ENCODE assay signal across 20 mouse cellular contexts in the genomic region with DNA sequence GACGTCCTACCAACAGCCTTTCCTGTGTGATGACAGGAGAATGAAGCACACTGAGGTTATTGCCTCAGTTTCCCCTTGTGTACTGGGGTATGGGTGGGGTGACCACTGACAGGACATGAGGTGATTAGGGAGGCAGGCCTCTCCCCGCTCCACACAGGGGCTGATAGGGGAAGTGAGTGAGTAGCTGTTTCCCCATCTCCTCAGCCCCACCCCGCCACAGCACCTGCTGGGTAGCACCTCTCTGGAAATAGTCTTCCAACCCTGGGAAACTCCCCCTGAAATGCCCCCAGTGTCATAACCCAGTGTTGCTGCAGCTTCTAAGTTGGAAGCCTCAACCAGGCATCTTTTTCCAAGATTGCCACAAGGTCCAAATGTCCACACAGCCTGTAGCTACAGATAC.
DNase-seq lines count a peak whose midpoint lies in the region; ATAC-seq and TF ChIP-seq lines count a peak whose summit lies in the region.
"Had no signal": no experiment of that assay in that cellular context is flagged by ENCODE, and none has a peak within 500 bp of the region (broad histone marks: within the 10 kb centered on the region; RNA-seq: fewer than 3 reads in every experiment).

No protein-coding gene starts in this region.

- H3K9me3 ChIP-seq in lung, postnatal 0 days (ENCODE audit: low read length), result no peaks in the 10 kb centered on the region
- no peaks in the 10 kb centered on the region for H3K9me3 ChIP-seq in CH12.LX (replicated peaks; ENCODE audit: low read length)
- H3K9me3 ChIP-seq: limb, embryonic 10.5 days; lung, embryonic 15.5 days; neural tube, embryonic 15.5 days had no signal

- no peak overlapping the region for H3K9ac ChIP-seq in lung, postnatal 0 days (replicated peaks; ENCODE audit: low read depth)
- H3K9ac ChIP-seq in CH12.LX (ENCODE audit: insufficient read depth, low read depth), result 0 out of 2 replicates have a peak overlapping the region, but pooled peaks have one; percentile 10
- no peak overlapping the region for H3K9ac ChIP-seq in liver, adult 2 months (ENCODE audit: low read depth, low read length)
- H3K9ac ChIP-seq: lung, embryonic 15.5 days; neural tube, embryonic 15.5 days had no signal

- no peak for ATAC-seq in lung, postnatal 0 days
- peak; percentile 67 for ATAC-seq in megakaryocyte progenitor cell, adult 5-6 weeks (replicated peaks; ENCODE audit: poor library complexity)
- ATAC-seq: CD4-positive, CD25-positive, alpha-beta regulatory T cell, adult 4 months; hindbrain, postnatal 0 days had no signal

- H3K27me3 ChIP-seq in lung, postnatal 0 days (replicated peaks; ENCODE audit: insufficient read depth, low read length), result no peaks in the 10 kb centered on the region
- H3K27me3 ChIP-seq in CH12.LX (replicated peaks), result no peaks in the 10 kb centered on the region
- H3K27me3 ChIP-seq in liver, adult 2 months (ENCODE audit: control insufficient read depth, insufficient read depth, low read length), result no peaks in the 10 kb centered on the region
- H3K27me3 ChIP-seq: lung, embryonic 15.5 days; neural tube, embryonic 15.5 days had no signal

- no peak for TF ChIP-seq RAD21 in CH12.LX (IDR thresholded peaks at IDR 0.05; ENCODE audit: low read depth, low read length)

- intact Hi-C loops in left cerebral cortex, postnatal 14 days (cut with DNase I), result no loop called here

- no peak for TF ChIP-seq CTCF in lung, postnatal 0 days (IDR thresholded peaks at IDR 0.05)
- no peak for TF ChIP-seq CTCF in CH12.LX (conservative IDR thresholded peaks at IDR 0.05 in 1 of 2, IDR thresholded peaks at IDR 0.05 in 1 of 2; ENCODE audit: low read depth in 2 of 2, low read length in 2 of 2)
- TF ChIP-seq CTCF in liver, adult 2 months (IDR thresholded peaks at IDR 0.05; ENCODE audit: low read depth, low read length), result no peak

- in situ Hi-C loops in CH12.LX (cut with MboI; ENCODE audit: low pct_ligation_motif_present, low pct_unique_long_range_greater_than_20kb, low sequenced_read_pairs), result no loop called here

- H3K27ac ChIP-seq in lung, postnatal 0 days (ENCODE audit: low read length), result no peak overlapping the region
- H3K27ac ChIP-seq in CH12.LX (ENCODE audit: insufficient read depth, low read depth), result peak overlapping the region; percentile 15
- H3K27ac ChIP-seq in liver, adult 2 months (replicated peaks; ENCODE audit: insufficient read depth, low read depth, low read length), result no peak overlapping the region
- H3K27ac ChIP-seq: hindbrain, postnatal 0 days; limb, embryonic 10.5 days; lung, embryonic 15.5 days; neural tube, embryonic 15.5 days had no signal

- H3K36me3 ChIP-seq in lung, postnatal 0 days (ENCODE audit: insufficient read depth, low read length), result no peaks in the 10 kb centered on the region
- peaks cover 24 to 83% of the 10 kb centered on the region in 2 experiments for H3K36me3 ChIP-seq in CH12.LX (replicated peaks in 1 of 2; ENCODE audit: control insufficient read depth in 1 of 2, insufficient read depth in 1 of 2, low read length in 1 of 2)
- H3K36me3 ChIP-seq in liver, adult 2 months (ENCODE audit: control insufficient read depth, insufficient read depth, low read length), result no peaks in the 10 kb centered on the region
- H3K36me3 ChIP-seq: limb, embryonic 10.5 days; lung, embryonic 15.5 days; neural tube, embryonic 15.5 days had no signal

- dilution Hi-C loops in CH12.LX (cut with MboI; ENCODE audit: extremely low pct_ligation_motif_present, extremely low pct_unique_long_range_greater_than_20kb, low sequenced_read_pairs), result no loop called here

- TF ChIP-seq EP300 in lung, postnatal 0 days (IDR thresholded peaks at IDR 0.05), result no peak
- TF ChIP-seq EP300 in CH12.LX (IDR thresholded peaks at IDR 0.05; ENCODE audit: low read length), result peak; percentile 75

- peaks cover 9% of the 10 kb centered on the region; the same call in 1 of the 2 replicates for H3K4me1 ChIP-seq in lung, postnatal 0 days (ENCODE audit: insufficient read depth, low read depth, low read length)
- peaks cover 42 to 95% of the 10 kb centered on the region in 2 experiments for H3K4me1 ChIP-seq in CH12.LX (ENCODE audit: control insufficient read depth in 1 of 2, insufficient read depth in 2 of 2)
- H3K4me1 ChIP-seq in liver, adult 2 months (ENCODE audit: control insufficient read depth, insufficient read depth, low read length), result peaks cover 45% of the 10 kb centered on the region

- no peak for TF ChIP-seq POLR2A in CH12.LX (IDR thresholded peaks at IDR 0.05; ENCODE audit: low read depth, low read length)
- no peak for TF ChIP-seq POLR2A in liver, adult 2 months (IDR thresholded peaks at IDR 0.05; ENCODE audit: extremely low read depth, insufficient read depth, low read length)

- H3K4me3 ChIP-seq in lung, postnatal 0 days (ENCODE audit: low read depth, low read length), result no peak overlapping the region
- H3K4me3 ChIP-seq in CH12.LX (replicated peaks in 1 of 3; ENCODE audit: low read depth in 2 of 3, low read length in 2 of 3, poor library complexity in 1 of 3), result peak overlapping the region in 1 of 3 experiments; percentile 33
- H3K4me3 ChIP-seq in liver, adult 2 months (ENCODE audit: insufficient read depth, low read depth, low read length), result no peak overlapping the region
- H3K4me3 ChIP-seq: limb, embryonic 10.5 days; lung, embryonic 15.5 days; neural tube, embryonic 15.5 days had no signal

- H3K4me2 ChIP-seq in lung, postnatal 0 days (replicated peaks; ENCODE audit: low read depth, low read length), result no peak overlapping the region
- peak overlapping the region; percentile 46; the same call in 1 of the 2 replicates for H3K4me2 ChIP-seq in CH12.LX (ENCODE audit: insufficient read depth, low read depth, poor library complexity, severe bottlenecking)
- H3K4me2 ChIP-seq: lung, embryonic 15.5 days; midbrain, embryonic 11.5 days; neural tube, embryonic 15.5 days had no signal

- peaks cover 95% of the 10 kb centered on the region for H3K79me2 ChIP-seq in CH12.LX (replicated peaks; ENCODE audit: control insufficient read depth, extremely low read depth, insufficient read depth, poor library complexity, severe bottlenecking)
- no peaks in the 10 kb centered on the region for H3K79me2 ChIP-seq in liver, adult 2 months (ENCODE audit: control insufficient read depth, insufficient read depth, low read length)

- DNase-seq in lung, postnatal 36 days, result peak; percentile 46
- DNase-seq in lung, postnatal 0 days (ENCODE audit: low spot score), result no peak
- peak; percentile 63 for DNase-seq in CH12.LX (ENCODE audit: extremely low read depth)
- DNase-seq in liver, adult 2 months (ENCODE audit: extremely low read depth, low read depth, low spot score), result peak; percentile 54
- DNase-seq in left cerebral cortex, postnatal 14 days (ENCODE audit: low spot score in 2 of 2), result no peak
- DNase-seq in adrenal gland, postnatal 36 days, result no peak
- no peak for DNase-seq in testis, postnatal 10 days (ENCODE audit: low spot score)
- DNase-seq: adrenal gland, postnatal 14 days; cerebellum, postnatal 14 days; gastrocnemius, postnatal 36 days; heart, postnatal 10 days; kidney, adult 18-20 months; kidney, postnatal 14 days had no signal

- 62% methylated on average over 3 of the region's 3 CpGs for WGBS in lung, postnatal 0 days
- 74% methylated on average over 3 of the region's 3 CpGs for WGBS in liver, adult 2 months

TF ChIP-seq in CH12.LX, 34 proteins besides CTCF, POLR2A, EP300 and RAD21 (continues in another document):
- TF ChIP-seq RCOR1 (conservative IDR thresholded peaks at IDR 0.05; ENCODE audit: low read depth, low read length), result 0 out of 2 replicates have a peak, but pooled peaks have one; percentile 58
- TF ChIP-seq ETS1 (conservative IDR thresholded peaks at IDR 0.05; ENCODE audit: low read depth, low read length), result peak; percentile 74
- no peak for TF ChIP-seq HCFC1 (IDR thresholded peaks at IDR 0.05; ENCODE audit: low read depth, low read length)
- peak; percentile 67; the same call in 1 of the 2 replicates for TF ChIP-seq UBTF (IDR thresholded peaks at IDR 0.05; ENCODE audit: low read depth, low read length)
- no peak for TF ChIP-seq USF2 (conservative IDR thresholded peaks at IDR 0.05; ENCODE audit: low read depth, low read length)
- no peak for TF ChIP-seq NRF1 (IDR thresholded peaks at IDR 0.05; ENCODE audit: low read depth, low read length)
- no peak for TF ChIP-seq ZMIZ1 (IDR thresholded peaks at IDR 0.05; ENCODE audit: low read depth, low read length)
- no peak for TF ChIP-seq MAFK (IDR thresholded peaks at IDR 0.05; ENCODE audit: insufficient replicate concordance, low read length)
- no peak for TF ChIP-seq ZKSCAN1 (IDR thresholded peaks at IDR 0.05; ENCODE audit: borderline replicate concordance, low read depth, low read length)
- no peak for TF ChIP-seq JUND (conservative IDR thresholded peaks at IDR 0.05; ENCODE audit: low read depth, low read length)
- TF ChIP-seq MXI1 (IDR thresholded peaks at IDR 0.05; ENCODE audit: low read depth, low read length), result peak; percentile 32; the same call in 1 of the 2 replicates
- no peak for TF ChIP-seq CHD1 (IDR thresholded peaks at IDR 0.05; ENCODE audit: low read depth, low read length)
- peak; percentile 85 for TF ChIP-seq TCF12 (IDR thresholded peaks at IDR 0.05; ENCODE audit: low read depth, low read length)
- peak; percentile 37; the same call in 1 of the 2 replicates for TF ChIP-seq MYC (IDR thresholded peaks at IDR 0.05; ENCODE audit: low read depth, low read length)
- no peak for TF ChIP-seq POLR2AphosphoS2 (IDR thresholded peaks at IDR 0.05; ENCODE audit: low read depth, low read length)
- no peak for TF ChIP-seq ZC3H11A (IDR thresholded peaks at IDR 0.05; ENCODE audit: low read depth, low read length)
- TF ChIP-seq E2F4 (IDR thresholded peaks at IDR 0.05; ENCODE audit: insufficient replicate concordance, low read depth, low read length), result no peak
- no peak for TF ChIP-seq SIN3A (IDR thresholded peaks at IDR 0.05; ENCODE audit: low read length)
- TF ChIP-seq KAT2A (IDR thresholded peaks at IDR 0.05; ENCODE audit: insufficient replicate concordance, low read length), result no peak
- no peak for TF ChIP-seq ELF1 (IDR thresholded peaks at IDR 0.05; ENCODE audit: low read depth, low read length)
- TF ChIP-seq USF1 (IDR thresholded peaks at IDR 0.05; ENCODE audit: low read depth, low read length), result no peak
- peak; percentile 72; the same call in 1 of the 2 replicates for TF ChIP-seq MEF2A (IDR thresholded peaks at IDR 0.05; ENCODE audit: borderline replicate concordance, low read depth, low read length)
- no peak for TF ChIP-seq CHD2 (IDR thresholded peaks at IDR 0.05; ENCODE audit: low read length)
- TF ChIP-seq ZNF384 (IDR thresholded peaks at IDR 0.05; ENCODE audit: low read depth, low read length), result no peak
- TF ChIP-seq PAX5 (IDR thresholded peaks at IDR 0.05; ENCODE audit: low read length), result no peak
- TF ChIP-seq IRF4 (IDR thresholded peaks at IDR 0.05; ENCODE audit: low read depth, low read length), result peak; percentile 75
- no peak for TF ChIP-seq NELFE (IDR thresholded peaks at IDR 0.05; ENCODE audit: low read depth, low read length)
- TF ChIP-seq MAZ (IDR thresholded peaks at IDR 0.05; ENCODE audit: low read depth, low read length), result peak; percentile 85

Comparison
In these comparisons a context has a peak if more than half of its experiments do, and no peak if none do; other contexts are left out.
1. DNase-seq: peak in lung, postnatal 36 days (single experiment), CH12.LX (single experiment) and liver, adult 2 months (single experiment); none in lung, postnatal 0 days (single experiment), left cerebral cortex, postnatal 14 days (0 of 2), adrenal gland, postnatal 36 days (0 of 2) and testis, postnatal 10 days (single experiment).